Mouse (Mus musculus): ENCODE measurements around the gene Polr1b. TPM values are rescaled to one million over a fixed set of nuclear protein-coding genes. Genes with fewer than 3 reads are reported as not detected.

The Polr1b gene
- total and polyA plus RNA-seq, 3 experiments = 22.5 to 42.6 (median 29.3) TPM

GRCm38 (mm10) chr2:129148836-129149235 lies 48.0 kb downstream of the Polr1b start:
- Histone ChIP-seq H3K4me3 (ENCODE audit: low read depth, low read length) (no peak overlapping the region), H3K9me3 (replicated peaks) (no peaks in the 10 kb centered on the region), H3K27me3 (ENCODE audit: insufficient read depth, low read length) (peaks cover 15% of the 10 kb centered on the region), H3K36me3 (replicated peaks) (no peaks in the 10 kb centered on the region), H3K4me1 (ENCODE audit: insufficient read depth, low read depth, low read length) (no peaks in the 10 kb centered on the region)
- DNase-seq (ENCODE audit: low spot score) (no peak), ATAC-seq (ENCODE audit: extremely low read depth, insufficient number of reproducible peaks, low FRiP score, poor library complexity, severe bottlenecking) (no peak)
- TF ChIP-seq CTCF (IDR thresholded peaks at IDR 0.05; ENCODE audit: low read depth, low read length) (no peak), TAL1 (conservative IDR thresholded peaks at IDR 0.05; ENCODE audit: low read depth, low read length) (no peak), GATA2 (IDR thresholded peaks at IDR 0.05; ENCODE audit: borderline replicate concordance, low read depth, low read length) (no peak), GATA1 (IDR thresholded peaks at IDR 0.05; ENCODE audit: borderline replicate concordance, low read length) (no peak), POLR2AphosphoS5 (IDR thresholded peaks at IDR 0.05; ENCODE audit: insufficient replicate concordance, low read depth, low read length) (no peak)

GRCm38 (mm10) chr2:129150386-129150785 lies 49.6 kb downstream of the Polr1b start:
- ATAC-seq (ENCODE audit: extremely low read depth, insufficient number of reproducible peaks, low FRiP score, poor library complexity, severe bottlenecking) (no peak), DNase-seq (ENCODE audit: low spot score) (no peak)
- no peak overlapping the region for H3K4me3 ChIP-seq (ENCODE audit: low read depth, low read length)
- TF ChIP-seq GATA1 (IDR thresholded peaks at IDR 0.05; ENCODE audit: borderline replicate concordance, low read length) (no peak), TAL1 (conservative IDR thresholded peaks at IDR 0.05; ENCODE audit: low read depth, low read length) (no peak), GATA2 (IDR thresholded peaks at IDR 0.05; ENCODE audit: borderline replicate concordance, low read depth, low read length) (no peak), CTCF (IDR thresholded peaks at IDR 0.05; ENCODE audit: low read depth, low read length) (no peak), POLR2AphosphoS5 (IDR thresholded peaks at IDR 0.05; ENCODE audit: insufficient replicate concordance, low read depth, low read length) (no peak)
- no peaks in the 10 kb centered on the region for H3K9me3 ChIP-seq (replicated peaks)
- peaks cover 8% of the 10 kb centered on the region for H3K27me3 ChIP-seq (ENCODE audit: insufficient read depth, low read length)
- no peaks in the 10 kb centered on the region for H3K36me3 ChIP-seq (replicated peaks)
- no peaks in the 10 kb centered on the region for H3K4me1 ChIP-seq (ENCODE audit: insufficient read depth, low read depth, low read length)

GRCm38 (mm10) chr2:129151111-129151510 lies 50.3 kb downstream of the Polr1b start:
- H3K4me3 ChIP-seq (ENCODE audit: low read depth, low read length) = no peak overlapping the region
- no peak for ATAC-seq (ENCODE audit: extremely low read depth, insufficient number of reproducible peaks, low FRiP score, poor library complexity, severe bottlenecking)
- no peaks in the 10 kb centered on the region for H3K36me3 ChIP-seq (replicated peaks)
- H3K27me3 ChIP-seq (ENCODE audit: insufficient read depth, low read length) = peaks cover 7% of the 10 kb centered on the region
- no peaks in the 10 kb centered on the region for H3K9me3 ChIP-seq (replicated peaks)
- no peaks in the 10 kb centered on the region for H3K4me1 ChIP-seq (ENCODE audit: insufficient read depth, low read depth, low read length)
- no peak for DNase-seq (ENCODE audit: low spot score)
- no peak for TF ChIP-seq POLR2AphosphoS5 (IDR thresholded peaks at IDR 0.05; ENCODE audit: insufficient replicate concordance, low read depth, low read length)
- no peak for TF ChIP-seq GATA2 (IDR thresholded peaks at IDR 0.05; ENCODE audit: borderline replicate concordance, low read depth, low read length)

- TF ChIP-seq GATA1 (IDR thresholded peaks at IDR 0.05; ENCODE audit: borderline replicate concordance, low read length) (no peak), TAL1 (conservative IDR thresholded peaks at IDR 0.05; ENCODE audit: low read depth, low read length) (no peak), POLR2AphosphoS5 (IDR thresholded peaks at IDR 0.05; ENCODE audit: insufficient replicate concordance, low read depth, low read length) (no peak), CTCF (IDR thresholded peaks at IDR 0.05; ENCODE audit: low read depth, low read length) (no peak), GATA2 (IDR thresholded peaks at IDR 0.05; ENCODE audit: borderline replicate concordance, low read depth, low read length) (no peak)
- no peak overlapping the region for H3K4me3 ChIP-seq (ENCODE audit: low read depth, low read length)
These were observed 52.0 kb downstream of the Polr1b start for GRCm38 (mm10) chr2:129152751-129153150.

GRCm38 (mm10) chr2:129164815-129165214 lies 64.0 kb downstream of the Polr1b start:
- Histone ChIP-seq H3K9me3 (replicated peaks) (no peaks in the 10 kb centered on the region), H3K27me3 (ENCODE audit: insufficient read depth, low read length) (peaks cover 35% of the 10 kb centered on the region), H3K4me1 (ENCODE audit: insufficient read depth, low read depth, low read length) (no peaks in the 10 kb centered on the region), H3K36me3 (replicated peaks) (no peaks in the 10 kb centered on the region), H3K4me3 (ENCODE audit: low read depth, low read length) (no peak overlapping the region)
- ATAC-seq (ENCODE audit: extremely low read depth, insufficient number of reproducible peaks, low FRiP score, poor library complexity, severe bottlenecking) (no peak), DNase-seq (ENCODE audit: low spot score) (no peak)
- TF ChIP-seq GATA1 (IDR thresholded peaks at IDR 0.05; ENCODE audit: borderline replicate concordance, low read length) = no peak
- TF ChIP-seq TAL1 (conservative IDR thresholded peaks at IDR 0.05; ENCODE audit: low read depth, low read length) = no peak
- no peak for TF ChIP-seq GATA2 (IDR thresholded peaks at IDR 0.05; ENCODE audit: borderline replicate concordance, low read depth, low read length)
- no peak for TF ChIP-seq POLR2AphosphoS5 (IDR thresholded peaks at IDR 0.05; ENCODE audit: insufficient replicate concordance, low read depth, low read length)
- TF ChIP-seq CTCF (IDR thresholded peaks at IDR 0.05; ENCODE audit: low read depth, low read length) = no peak

More at GRCm38 (mm10) chr2:129152751-129153150, 52.0 kb downstream of the Polr1b start:
- no peaks in the 10 kb centered on the region for H3K36me3 ChIP-seq (replicated peaks)
- ATAC-seq (ENCODE audit: extremely low read depth, insufficient number of reproducible peaks, low FRiP score, poor library complexity, severe bottlenecking) (no peak), DNase-seq (ENCODE audit: low spot score) (no peak)
- H3K9me3 ChIP-seq (replicated peaks) = no peaks in the 10 kb centered on the region
- peaks cover 11% of the 10 kb centered on the region for H3K27me3 ChIP-seq (ENCODE audit: insufficient read depth, low read length)
- H3K4me1 ChIP-seq (ENCODE audit: insufficient read depth, low read depth, low read length) = no peaks in the 10 kb centered on the region

GRCm38 (mm10) chr2:129166466-129167463 lies 66.0 kb downstream of the Polr1b start:
- Histone ChIP-seq H3K27me3 (ENCODE audit: insufficient read depth, low read length) (peaks cover 35% of the 10 kb centered on the region), H3K4me1 (ENCODE audit: insufficient read depth, low read depth, low read length) (no peaks in the 10 kb centered on the region), H3K9me3 (replicated peaks) (no peaks in the 10 kb centered on the region), H3K36me3 (replicated peaks) (no peaks in the 10 kb centered on the region), H3K4me3 (ENCODE audit: low read depth, low read length) (no peak overlapping the region)
- ATAC-seq (ENCODE audit: extremely low read depth, insufficient number of reproducible peaks, low FRiP score, poor library complexity, severe bottlenecking) = no peak
- no peak for DNase-seq (ENCODE audit: low spot score)
- TF ChIP-seq POLR2AphosphoS5 (IDR thresholded peaks at IDR 0.05; ENCODE audit: insufficient replicate concordance, low read depth, low read length) (no peak), GATA1 (IDR thresholded peaks at IDR 0.05; ENCODE audit: borderline replicate concordance, low read length) (no peak), TAL1 (conservative IDR thresholded peaks at IDR 0.05; ENCODE audit: low read depth, low read length) (no peak), CTCF (IDR thresholded peaks at IDR 0.05; ENCODE audit: low read depth, low read length) (no peak), GATA2 (IDR thresholded peaks at IDR 0.05; ENCODE audit: borderline replicate concordance, low read depth, low read length) (no peak)

All from G1E (cell line).